Mouse (Mus musculus): Measurements from ENCODE around the gene Stradb.
"Not testable (repeated sequence)": the region's sequence is repeated elsewhere in the genome, so short reads cannot be mapped to it uniquely, and the experiment has no call there.

Gene Stradb

GRCm38 (mm10) chr1:58973366-58974221 is at the start of gene Stradb, which contains the start of gene Trak2:
TSS of gene Stradb (plus strand) at chr1:58973522.
TSS of gene Trak2 (minus strand) at chr1:58973430.
- DNase-seq (ENCODE audit: low spot score in 2 of 2) = peak; percentile 90 to 91

GRCm38 (mm10) chr1:58926664-58927063 is 46.7 kb upstream of the Stradb start:
- DNase-seq (ENCODE audit: low spot score in 2 of 2) = no peak

- no peak for DNase-seq (ENCODE audit: low spot score in 2 of 2)
Measured at GRCm38 (mm10) chr1:58936746-58937605, 36.3 kb upstream of the Stradb start.

GRCm38 (mm10) chr1:58937606-58938099 is 35.7 kb upstream of the Stradb start:
- DNase-seq (ENCODE audit: low spot score in 2 of 2) = no peak

GRCm38 (mm10) chr1:58945523-58945922 is 27.8 kb upstream of the Stradb start:
- DNase-seq (ENCODE audit: low spot score in 2 of 2) = no peak

GRCm38 (mm10) chr1:58945960-58946670 is 27.2 kb upstream of the Stradb start:
- DNase-seq (ENCODE audit: low spot score in 2 of 2) = no peak

- no peak for DNase-seq (ENCODE audit: low spot score in 2 of 2)
Measured at GRCm38 (mm10) chr1:58946718-58947117, 26.6 kb upstream of the Stradb start.

- DNase-seq (ENCODE audit: low spot score in 2 of 2) = no peak
Measured at GRCm38 (mm10) chr1:58949561-58950106, 23.7 kb upstream of the Stradb start.

- no peak for DNase-seq (ENCODE audit: low spot score in 2 of 2)
Measured at GRCm38 (mm10) chr1:58950899-58951648, 22.2 kb upstream of the Stradb start.

- no peak for DNase-seq (ENCODE audit: low spot score in 2 of 2)
Measured at GRCm38 (mm10) chr1:58951841-58952240, 21.5 kb upstream of the Stradb start.

GRCm38 (mm10) chr1:58952526-58952925 is 20.8 kb upstream of the Stradb start:
- DNase-seq (ENCODE audit: low spot score in 2 of 2) = no peak

- DNase-seq (ENCODE audit: low spot score in 2 of 2) = no peak
Measured at GRCm38 (mm10) chr1:58952997-58953396, 20.3 kb upstream of the Stradb start.

GRCm38 (mm10) chr1:58953686-58954434 is 19.5 kb upstream of the Stradb start:
- DNase-seq (ENCODE audit: low spot score in 2 of 2) = no peak

GRCm38 (mm10) chr1:58954578-58955410 is 18.5 kb upstream of the Stradb start:
- DNase-seq (ENCODE audit: low spot score in 2 of 2) = no peak

GRCm38 (mm10) chr1:58955716-58956115 is 17.6 kb upstream of the Stradb start:
- no peak for DNase-seq (ENCODE audit: low spot score in 2 of 2)

GRCm38 (mm10) chr1:58956229-58956628 is 17.1 kb upstream of the Stradb start:
- no peak for DNase-seq (ENCODE audit: low spot score in 2 of 2)

GRCm38 (mm10) chr1:58957931-58958330 is 15.4 kb upstream of the Stradb start:
- DNase-seq (ENCODE audit: low spot score in 2 of 2) = no peak

GRCm38 (mm10) chr1:58958789-58959526 is 14.4 kb upstream of the Stradb start:
- DNase-seq (ENCODE audit: low spot score in 2 of 2) = not testable (repeated sequence)
